Mouse (Mus musculus) heart, adult 2 months (tissue): ENCODE measurements around the gene Pcsk5.

Source experiments
- CTCF ChIP-seq: fragments of 200-600 bp; IDR thresholded peaks from 2 replicates; pipeline ENCODE4 v1.8.1; 2022; ENCODE audit warnings: antibody characterized with exemption, mild to moderate bottlenecking, moderate library complexity
- EP300 ChIP-seq: fragments of 200-500 bp; IDR thresholded peaks from 2 replicates; pipeline ENCODE4 v1.6.1; 2011; ENCODE audit warnings: low read depth, low read length, control low read depth; ENCODE audit not compliant: insufficient read depth

GRCm38 (mm10) chr19:17650831-17651502 is 186.5 kb downstream of the Pcsk5 start:
- no peak for TF ChIP-seq EP300
- TF ChIP-seq CTCF, result no peak
